Mouse (Mus musculus) heart, embryonic 10.5 days (tissue): Measurements from ENCODE around the gene Prdm2. TPM values are rescaled to one million over a fixed set of nuclear protein-coding genes. Genes with fewer than 3 reads are reported as not detected.

Experiments
- DNase-seq: peaks from one replicate; pipeline ENCODE4 v3.0.0-alpha.2; 2017; ENCODE audit warnings: low spot score
- H3K27ac ChIP-seq: fragments of 300-500 bp; sonication (generic); 2 replicates; pipeline ENCODE4 v1.5.1; 2016; ENCODE audit warnings: mild to moderate bottlenecking
- H3K27me3 ChIP-seq: fragments of 300-500 bp; sonication (generic); 2 replicates; pipeline ENCODE4 v1.6.1; 2016; ENCODE audit warnings: mild to moderate bottlenecking; ENCODE audit not compliant: poor library complexity, insufficient read depth, severe bottlenecking
- H3K36me3 ChIP-seq: fragments of 300-500 bp; sonication (generic); 2 replicates; pipeline ENCODE4 v1.6.1; 2016; ENCODE audit warnings: mild to moderate bottlenecking, moderate library complexity
- H3K4me1 ChIP-seq: fragments of 300-500 bp; sonication (generic); 2 replicates; pipeline ENCODE4 v1.6.1; 2016; ENCODE audit warnings: mild to moderate bottlenecking
- H3K4me3 ChIP-seq: fragments of 300-500 bp; sonication (generic); 2 replicates; pipeline ENCODE4 v1.5.1; 2016; ENCODE audit warnings: mild to moderate bottlenecking, moderate library complexity
- H3K9me3 ChIP-seq: fragments of 300-500 bp; sonication (generic); 2 replicates; pipeline ENCODE4 v1.6.1; 2016; ENCODE audit warnings: mild to moderate bottlenecking, moderate library complexity
- WGBS: fragments of 180-500 bp; shearing (Covaris S2); methylation state at CpG from one replicate; pipeline ENCODE4 v1.1.7; 2016; 5-methylcytosine and 5-hydroxymethylcytosine counted together
- microRNA-seq: library from miRNA; unstranded; fragments of <30 nt; microRNA quantifications from one replicate; pipeline ENCODE4, GENCODE M21; 2017
- polyA plus RNA-seq: library from polyadenylated mRNA; unstranded; fragments of >200 nt; fragmentation: Nextera tagmentation; extraction: Ambion mirVana; gene quantifications from 2 replicates; pipeline ENCODE4 v1.2.1, GENCODE M21; 2016

Gene Prdm2
- polyA plus RNA-seq, 1 experiment from 2014 or later, result 10.0 TPM

- WGBS, result 85% methylated on average over 12 of the region's 12 CpGs
- no peaks in the 10 kb centered on the region for H3K9me3 ChIP-seq
Observed at GRCm38 (mm10) chr4:143058765-143059344, 153.9 kb downstream of the Prdm2 start.

More at GRCm38 (mm10) chr4:143058765-143059344, 153.9 kb downstream of the Prdm2 start:
- no peak overlapping the region for H3K4me3 ChIP-seq
- peaks cover 3% of the 10 kb centered on the region; the same call in 1 of the 2 replicates for H3K4me1 ChIP-seq
- H3K27me3 ChIP-seq, result peaks cover 18% of the 10 kb centered on the region; the same call in 1 of the 2 replicates
- no peak overlapping the region for H3K27ac ChIP-seq
- DNase-seq, result no peak
- no peaks in the 10 kb centered on the region for H3K36me3 ChIP-seq

Small RNAs within 50 kb of the gene (microRNA-seq; reads per million reads assigned to microRNA genes)
- gene Mir7021, result 3.0 reads per million, percentile 5 among the genes with 10 or more reads in this experiment

Other genes starting within 250 kb of the Prdm2 start
- 22.8 and 29.8 TPM in 2 replicates for gene Pdpn, start 86.6 kb upstream of the Prdm2 start, polyA plus RNA-seq
- 0.14 TPM in 1 of 2 replicates, not detected in the other for gene Lrrc38, start 136.8 kb upstream of the Prdm2 start, polyA plus RNA-seq
- gene Pramel1, start 181.4 kb upstream of the Prdm2 start, polyA plus RNA-seq, result not detected in 2 replicates
- 14.8 and 16.8 TPM in 2 replicates for gene Pramef8, start 199.4 kb upstream of the Prdm2 start, polyA plus RNA-seq
- not detected in 2 replicates for gene Oog4, start 237.3 kb upstream of the Prdm2 start, polyA plus RNA-seq